Mouse (Mus musculus) c-Kit-positive CD71-positive TER-119-negative erythroid progenitor cells, embryonic 14.5 days (primary cell): ENCODE data around the gene Armc9.

Experiments
- DNase-seq: peaks from one replicate; pipeline ENCODE4 v3.0.0-alpha.2; 2013; ENCODE audit warnings: low read depth

The Armc9 gene

DNA sequence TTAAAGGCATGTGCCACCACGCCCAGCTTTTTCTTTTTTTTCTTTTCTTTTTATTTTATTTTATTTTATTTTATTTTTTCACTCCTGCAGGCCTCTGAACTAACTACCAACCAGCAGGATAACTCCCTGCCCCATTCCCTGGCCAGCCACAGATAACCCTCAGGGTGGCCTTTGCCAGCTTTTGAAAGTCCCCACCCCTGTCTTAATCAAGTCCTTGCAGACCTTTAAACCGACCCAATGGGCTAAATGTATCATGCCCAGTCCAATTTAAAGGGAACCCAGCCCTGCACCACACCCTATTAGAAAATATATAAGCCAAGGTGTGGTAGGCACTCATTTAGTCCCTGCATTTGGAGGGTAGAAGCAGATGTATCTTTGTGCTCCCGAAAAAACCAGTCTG, 157.7 kb downstream of the Armc9 start:
- DNase-seq, result peak; percentile 69

DNA sequence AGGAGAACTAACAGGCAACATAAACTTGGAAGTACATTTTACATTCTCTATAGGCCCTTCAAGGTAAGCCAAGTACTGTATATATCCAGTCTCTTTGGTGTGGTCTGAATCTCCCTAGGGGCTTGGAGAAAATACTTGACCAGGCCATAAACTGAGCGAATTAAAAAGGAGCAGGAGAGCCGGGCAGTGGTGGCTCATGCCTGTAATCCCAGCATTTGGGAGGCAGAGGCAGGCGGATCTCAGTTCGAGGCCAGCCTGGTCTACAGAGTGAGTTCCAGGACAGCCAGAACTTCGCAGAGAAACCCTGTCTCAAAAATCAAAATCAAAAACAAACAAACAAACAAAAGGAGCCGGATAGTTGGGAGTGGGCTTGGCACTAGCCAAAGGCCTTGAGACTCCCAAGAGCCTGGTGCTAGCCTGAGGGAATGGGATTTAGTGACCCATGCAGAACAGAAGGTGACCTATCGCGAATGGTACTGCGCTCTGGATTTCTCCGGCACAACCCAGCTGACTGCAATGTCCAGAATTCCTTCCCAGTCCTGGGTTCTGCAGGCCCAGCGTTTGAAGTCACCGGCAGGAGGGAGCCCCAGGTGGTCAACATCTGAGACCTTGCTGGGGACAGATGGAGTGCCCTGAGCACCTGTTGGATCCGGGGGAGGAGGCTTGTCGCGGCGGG, 158.7 kb downstream of the Armc9 start:
- no peak for DNase-seq

DNA sequence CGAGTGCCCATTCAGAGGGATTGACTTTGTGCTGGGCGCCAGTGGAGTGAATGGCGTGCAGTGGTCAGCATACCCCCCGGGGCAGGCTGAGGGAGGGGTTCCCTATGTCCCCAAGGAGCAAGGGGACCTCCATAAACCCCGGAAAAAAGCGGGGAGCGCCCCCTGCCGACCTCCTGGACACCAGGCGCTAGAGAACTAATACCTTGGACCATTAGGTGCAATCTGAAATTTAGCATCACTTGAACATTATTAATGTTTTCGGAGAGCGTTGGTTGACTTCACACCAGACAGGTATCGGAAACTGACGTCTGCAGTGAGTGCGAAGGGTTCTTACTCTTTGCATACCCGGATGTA, 159.2 kb downstream of the Armc9 start:
- DNase-seq, result no peak

DNA sequence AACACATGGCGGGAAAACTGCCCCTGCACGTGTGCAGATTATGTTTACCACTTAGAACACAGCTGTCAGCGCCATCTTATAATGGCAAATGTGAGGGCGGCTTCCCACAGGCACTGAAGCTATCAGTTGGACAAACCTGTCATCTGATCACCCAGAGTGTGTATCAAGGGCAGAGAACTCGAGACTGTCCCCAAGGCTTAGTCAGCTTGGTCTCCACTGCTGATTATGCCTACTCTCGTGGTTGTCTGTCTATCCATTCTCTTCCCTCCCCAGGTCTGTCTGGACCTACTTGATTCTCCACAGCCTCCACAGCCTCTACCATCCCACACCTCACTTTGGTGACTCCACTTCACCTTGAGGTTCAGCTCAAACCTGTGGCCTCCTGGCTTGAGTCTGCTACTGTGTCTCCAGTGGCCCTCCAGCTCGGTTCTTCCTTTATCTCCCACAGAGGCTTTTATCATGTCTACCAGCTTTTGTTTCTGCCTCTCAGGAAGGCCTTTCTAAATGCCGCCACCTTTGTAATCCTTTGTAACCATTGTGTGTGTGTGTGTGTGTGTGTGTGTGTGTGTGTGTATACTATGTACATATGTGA, 166.3 kb downstream of the Armc9 start:
- DNase-seq, result peak; percentile 49
